Mouse (Mus musculus) right cerebral cortex, adult 18-20 months (tissue): Measurements from ENCODE around the gene Taf5.
A peak's percentile ranks its signal among the peaks of the same experiment; 100 is the strongest.

Experiments
- DNase-seq: peaks from one replicate; pipeline ENCODE4 v3.0.0; 2022; ENCODE audit warnings: mixed read lengths

Gene Taf5

GRCm38 (mm10) chr19:47067096-47067882 is at the start of gene Taf5:
Gene Taf5, plus strand, starts transcription at chr19:47067746.
- DNase-seq: peak; percentile 97

- DNase-seq: no peak
These were observed 49.7 kb upstream of the Taf5 start for GRCm38 (mm10) chr19:47017831-47018230.

GRCm38 (mm10) chr19:47018330-47018729 is 49.2 kb upstream of the Taf5 start:
- no peak for DNase-seq

GRCm38 (mm10) chr19:47019326-47019725 is 48.2 kb upstream of the Taf5 start:
- DNase-seq: no peak

- DNase-seq: no peak
These were observed 44.8 kb upstream of the Taf5 start for GRCm38 (mm10) chr19:47022709-47023108.

- no peak for DNase-seq
These were observed 44.0 kb upstream of the Taf5 start for GRCm38 (mm10) chr19:47023546-47023945.

- peak; percentile 75 for DNase-seq
These were observed 42.6 kb upstream of the Taf5 start for GRCm38 (mm10) chr19:47024954-47025353.

GRCm38 (mm10) chr19:47026513-47026912 is 41.0 kb upstream of the Taf5 start:
- no peak for DNase-seq

- no peak for DNase-seq
These were observed 37.8 kb upstream of the Taf5 start for GRCm38 (mm10) chr19:47029796-47030195.

- no peak for DNase-seq
These were observed 35.8 kb upstream of the Taf5 start for GRCm38 (mm10) chr19:47031770-47032169.

- peak; percentile 83 for DNase-seq
These were observed 32.6 kb upstream of the Taf5 start for GRCm38 (mm10) chr19:47034916-47035315.

- DNase-seq: no peak
These were observed 30.9 kb upstream of the Taf5 start for GRCm38 (mm10) chr19:47036596-47036995.

GRCm38 (mm10) chr19:47040720-47041473 is 26.6 kb upstream of the Taf5 start:
- DNase-seq: peak; percentile 59

- no peak for DNase-seq
These were observed 23.9 kb upstream of the Taf5 start for GRCm38 (mm10) chr19:47043608-47044007.

- no peak for DNase-seq
These were observed 21.2 kb upstream of the Taf5 start for GRCm38 (mm10) chr19:47046343-47046742.

- no peak for DNase-seq
These were observed 20.2 kb upstream of the Taf5 start for GRCm38 (mm10) chr19:47047236-47047833.

- DNase-seq: no peak
These were observed 18.5 kb upstream of the Taf5 start for GRCm38 (mm10) chr19:47049061-47049460.

- no peak for DNase-seq
These were observed 17.7 kb upstream of the Taf5 start for GRCm38 (mm10) chr19:47049840-47050239.

- peak; percentile 90 for DNase-seq
These were observed 17.1 kb upstream of the Taf5 start, which contains the start of gene Pcgf6 for GRCm38 (mm10) chr19:47050271-47051032. Gene Pcgf6, minus strand, starts transcription at chr19:47050906.

GRCm38 (mm10) chr19:47052927-47053326 is 14.6 kb upstream of the Taf5 start:
- no peak for DNase-seq

- no peak for DNase-seq
These were observed 14.1 kb upstream of the Taf5 start for GRCm38 (mm10) chr19:47053471-47053870.

- no peak for DNase-seq
These were observed 9.9 kb upstream of the Taf5 start for GRCm38 (mm10) chr19:47057684-47058083.

GRCm38 (mm10) chr19:47065860-47066259 is 1.7 kb upstream of the Taf5 start:
- DNase-seq: no peak
